Mouse (Mus musculus) stomach, postnatal 0 days (tissue): ENCODE data around the gene BC017158.

Source experiments
- CTCF ChIP-seq: IDR thresholded peaks from 2 replicates; pipeline ENCODE4 v1.5.1; 2016; ENCODE audit warnings: antibody characterized with exemption, low read depth, mild to moderate bottlenecking, moderate library complexity
- EP300 ChIP-seq: optimal IDR thresholded peaks from 2 replicates; pipeline ENCODE3; 2016; ENCODE audit warnings: antibody characterized with exemption

- TF ChIP-seq CTCF: no peak
- TF ChIP-seq EP300: no peak
Observed at GRCm38 (mm10) chr7:128235481-128235880, 62.5 kb downstream of the BC017158 start.
